Mouse (Mus musculus) bone marrow, adult 2 months (tissue): ENCODE measurements around the gene Med29.

Source experiments
- CTCF ChIP-seq: fragments of 200-500 bp; IDR thresholded peaks from 2 replicates; pipeline ENCODE4 v1.5.1; 2011; ENCODE audit warnings: low read length, control low read depth; ENCODE audit not compliant: control insufficient read depth, insufficient read depth
- POLR2A ChIP-seq: fragments of 200-500 bp; IDR thresholded peaks from 2 replicates; pipeline ENCODE4 v1.6.1; 2011; ENCODE audit warnings: low read depth, mild to moderate bottlenecking, control low read depth, low read length, borderline replicate concordance; ENCODE audit not compliant: control insufficient read depth

GRCm38 (mm10) chr7:28393272-28393951 is 904 bp upstream of the Med29 start:
- TF ChIP-seq CTCF (no peak), POLR2A (no peak)
